Mouse (Mus musculus) brain, embryonic 14.5 days (tissue): Measurements from ENCODE around the gene Cnr2.
A peak's percentile ranks its signal among the peaks of the same experiment; 100 is the strongest.

Experiments
- CTCF ChIP-seq: fragments of 200-500 bp; IDR thresholded peaks from 2 replicates; pipeline ENCODE4 v1.5.1; 2012; ENCODE audit warnings: inconsistent platforms, mild to moderate bottlenecking, moderate library complexity, borderline replicate concordance; ENCODE audit not compliant: insufficient read depth, insufficient read length; ENCODE audit errors: extremely low read depth
- POLR2A ChIP-seq: fragments of 200-500 bp; IDR thresholded peaks from 2 replicates; pipeline ENCODE4 v1.6.1; 2012; ENCODE audit warnings: mild to moderate bottlenecking, inconsistent platforms, borderline replicate concordance; ENCODE audit not compliant: poor library complexity, insufficient read depth, insufficient read length, severe bottlenecking; ENCODE audit errors: extremely low read depth

GRCm38 (mm10) chr4:135963457-135964193 is 68.4 kb downstream of the Cnr2 start, which contains the start of gene Gale:
- TF ChIP-seq POLR2A = peak; percentile 36; the same call in 1 of the 2 replicates
- no peak for TF ChIP-seq CTCF
